Mouse (Mus musculus) gastrocnemius, adult 2 months (tissue): ENCODE results near the gene Tmprss15. TPM values are rescaled to one million over a fixed set of nuclear protein-coding genes. Genes with fewer than 3 reads are reported as not detected.

ENCODE experiments used
- DNase-seq: peaks from one replicate; pipeline ENCODE4 v3.0.0; 2022
- H3K27ac ChIP-seq: fragments of 200-600 bp; 2 replicates; pipeline ENCODE4 v1.8.1; 2022; ENCODE audit warnings: mild to moderate bottlenecking
- H3K4me3 ChIP-seq: fragments of 200-600 bp; 2 replicates; pipeline ENCODE4 v1.8.1; 2022; ENCODE audit warnings: mild to moderate bottlenecking, moderate library complexity
- CTCF ChIP-seq: fragments of 200-600 bp; IDR thresholded peaks from 2 replicates; pipeline ENCODE4 v1.8.1; 2022; ENCODE audit warnings: antibody characterized with exemption, mild to moderate bottlenecking, moderate library complexity
- intact Hi-C: fragments of 180-260 bp; cut with DNase I; formaldehyde crosslinking; loops from one replicate; pipeline ENCODE4 v1.15.1; 2025
- long read RNA-seq, 2 experiments: library from polyadenylated mRNA; stranded (forward); transcript quantifications; one replicate each; pipeline ENCODE4 v2.0.0; 2021
- total RNA-seq, 2 experiments: library from RNA; stranded (reverse); gene quantifications; 2 replicates each; pipeline ENCODE4 v1.2.3; 2021

Gene Tmprss15
- total RNA-seq = not detected
- long read RNA-seq, experiment 1 = 0 reads
- long read RNA-seq, experiment 2 = 0 reads

- no peak within 1 kb of the TSS for H3K27ac ChIP-seq
- DNase-seq = no peak
- no peak within 1 kb of the TSS for H3K4me3 ChIP-seq
- TF ChIP-seq CTCF = no peak
- intact Hi-C loops = no loop called here
Observed at GRCm38 (mm10) chr16:79090997-79091396, at the start of gene Tmprss15. Gene Tmprss15 (minus strand): TSS chr16:79091097.

- TF ChIP-seq CTCF = no peak
- no peak overlapping the region for H3K27ac ChIP-seq
- no peak for DNase-seq
- intact Hi-C loops = no loop called here
- H3K4me3 ChIP-seq = no peak overlapping the region
Observed at GRCm38 (mm10) chr16:79114879-79115278, 24.0 kb upstream of the Tmprss15 start.

- H3K27ac ChIP-seq = no peak overlapping the region
- DNase-seq = no peak
- intact Hi-C loops = no loop called here
- no peak overlapping the region for H3K4me3 ChIP-seq
- TF ChIP-seq CTCF = no peak
Observed at GRCm38 (mm10) chr16:79109516-79109915, 18.6 kb upstream of the Tmprss15 start.

- Histone ChIP-seq H3K4me3 (no peak overlapping the region), H3K27ac (no peak overlapping the region)
- intact Hi-C loops = no loop called here
- no peak for TF ChIP-seq CTCF
- no peak for DNase-seq
Observed at GRCm38 (mm10) chr16:79108969-79109368, 18.1 kb upstream of the Tmprss15 start.

- no peak for DNase-seq
- Histone ChIP-seq H3K27ac (no peak overlapping the region), H3K4me3 (no peak overlapping the region)
- TF ChIP-seq CTCF = no peak
- intact Hi-C loops = no loop called here
Observed at GRCm38 (mm10) chr16:79100325-79100724, 9.4 kb upstream of the Tmprss15 start.

- Histone ChIP-seq H3K27ac (no peak overlapping the region), H3K4me3 (no peak overlapping the region)
- DNase-seq = no peak
- no peak for TF ChIP-seq CTCF
- intact Hi-C loops = no loop called here
Observed at GRCm38 (mm10) chr16:79098321-79098720, 7.4 kb upstream of the Tmprss15 start.

- Histone ChIP-seq H3K4me3 (no peak overlapping the region), H3K27ac (no peak overlapping the region)
- DNase-seq = no peak
- intact Hi-C loops = no loop called here
- TF ChIP-seq CTCF = no peak
Observed at GRCm38 (mm10) chr16:79086550-79086949, 4.3 kb downstream of the Tmprss15 start.

- intact Hi-C loops = no loop called here
Observed at GRCm38 (mm10) chr16:79063848-79064247, 27.0 kb downstream of the Tmprss15 start.

GRCm38 (mm10) chr16:79058775-79059558, 31.9 kb downstream of the Tmprss15 start:
- peak; percentile 48 for TF ChIP-seq CTCF
- Histone ChIP-seq H3K27ac (no peak overlapping the region), H3K4me3 (no peak overlapping the region)
- peak; percentile 14 for DNase-seq
- intact Hi-C loops = loop anchor here (1.0 kb wide), 1 partner anchor 90 kb away; no protein-coding TSS in a partner anchor

More at GRCm38 (mm10) chr16:79063848-79064247, 27.0 kb downstream of the Tmprss15 start:
- DNase-seq = no peak
- Histone ChIP-seq H3K4me3 (no peak overlapping the region), H3K27ac (no peak overlapping the region)
- no peak for TF ChIP-seq CTCF

- intact Hi-C loops = no loop called here
- no peak for DNase-seq
- Histone ChIP-seq H3K4me3 (no peak overlapping the region), H3K27ac (no peak overlapping the region)
- no peak for TF ChIP-seq CTCF
Observed at GRCm38 (mm10) chr16:79032593-79032992, 58.3 kb downstream of the Tmprss15 start.

- TF ChIP-seq CTCF = no peak
- intact Hi-C loops = no loop called here
- Histone ChIP-seq H3K27ac (no peak overlapping the region), H3K4me3 (no peak overlapping the region)
- DNase-seq = no peak
Observed at GRCm38 (mm10) chr16:79002812-79003211, 88.1 kb downstream of the Tmprss15 start.

- no peak for DNase-seq
- TF ChIP-seq CTCF = no peak
- Histone ChIP-seq H3K27ac (no peak overlapping the region), H3K4me3 (no peak overlapping the region)
- intact Hi-C loops = no loop called here
Observed at GRCm38 (mm10) chr16:79001679-79002078, 89.2 kb downstream of the Tmprss15 start.

GRCm38 (mm10) chr16:78976384-78976783, 114.5 kb downstream of the Tmprss15 start:
- DNase-seq = no peak
- TF ChIP-seq CTCF = no peak
- H3K27ac ChIP-seq = no peak overlapping the region
- H3K4me3 ChIP-seq = no peak overlapping the region
- intact Hi-C loops = no loop called here

- Histone ChIP-seq H3K4me3 (no peak overlapping the region), H3K27ac (no peak overlapping the region)
- no peak for DNase-seq
- TF ChIP-seq CTCF = no peak
- intact Hi-C loops = no loop called here
Observed at GRCm38 (mm10) chr16:78974099-78974498, 116.8 kb downstream of the Tmprss15 start.
